Mouse (Mus musculus) fat pad, adult 2 months (tissue): ENCODE data around the gene Spata7.
A peak's percentile ranks its signal among the peaks of the same experiment; 100 is the strongest.

ENCODE experiments used
- DNase-seq: peaks from one replicate; pipeline ENCODE4 v3.0.0-alpha.2; 2011; ENCODE audit warnings: low read depth, low spot score; ENCODE audit errors: extremely low read depth

Spata7 gene

DNA sequence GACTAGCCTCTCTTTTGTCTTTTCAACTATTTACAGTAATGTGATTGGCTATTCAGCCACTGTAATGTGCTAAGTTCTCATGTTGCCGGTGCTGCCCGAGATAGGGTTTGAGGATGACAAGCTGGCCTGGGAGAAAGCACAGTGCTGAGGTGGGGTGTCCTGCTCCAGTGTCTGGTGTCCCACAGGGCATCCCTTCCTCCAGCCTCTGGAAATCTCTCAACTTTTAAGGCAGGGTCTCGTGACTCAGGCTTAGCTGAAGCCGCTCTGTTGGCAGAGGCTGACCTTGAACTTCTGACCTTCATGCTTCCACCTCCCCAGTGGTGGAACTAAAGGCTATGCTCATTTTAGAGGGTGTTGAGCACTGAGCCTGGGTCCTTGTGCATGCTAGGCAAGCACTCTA lies 42.5 kb downstream of the Spata7 start:
- DNase-seq = no peak

DNA sequence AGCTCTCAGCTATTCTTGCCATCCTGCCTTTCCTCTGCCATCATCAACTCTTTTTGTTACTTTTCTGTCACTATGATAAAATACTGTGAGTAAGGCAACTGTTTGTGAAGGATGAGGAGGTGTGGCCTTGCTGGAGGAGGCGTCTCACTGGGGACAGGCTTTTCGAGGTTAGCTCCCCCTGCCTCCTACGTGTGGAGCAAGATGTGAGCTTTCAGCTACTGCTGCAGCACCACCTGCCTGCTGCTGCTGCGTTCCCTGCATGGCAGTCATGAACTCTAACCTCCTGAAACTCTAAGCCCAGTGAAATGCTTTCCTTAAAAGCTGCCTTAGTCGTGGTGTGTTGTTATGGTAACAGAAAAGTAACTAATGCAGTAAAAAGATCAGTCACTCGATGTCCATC lies 45.9 kb downstream of the Spata7 start:
- DNase-seq = no peak

DNA sequence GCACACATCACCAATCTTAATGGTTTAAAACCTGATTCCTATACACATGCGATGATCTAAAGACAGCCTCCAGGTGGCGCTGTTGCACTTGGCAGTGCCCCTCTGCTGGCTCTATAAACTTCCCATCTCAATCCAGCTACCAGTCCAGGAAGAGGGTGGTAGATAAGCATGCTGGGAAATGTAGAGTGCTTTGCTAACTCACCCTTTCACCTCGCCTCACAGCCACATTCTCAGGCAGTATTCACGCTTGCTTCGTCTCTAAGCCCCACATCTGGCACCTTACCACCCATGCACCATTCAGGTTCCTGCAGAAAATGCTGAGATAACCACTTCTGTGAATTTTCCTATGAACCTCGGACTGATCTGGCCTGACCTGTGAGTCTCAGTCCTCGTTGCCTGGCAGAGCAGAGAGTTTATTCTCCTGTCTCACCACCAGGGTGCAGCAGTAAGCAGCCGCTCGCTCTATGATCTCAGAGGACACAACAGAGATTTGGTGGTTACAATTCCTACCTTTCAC lies 46.7 kb downstream of the Spata7 start:
- no peak for DNase-seq

DNA sequence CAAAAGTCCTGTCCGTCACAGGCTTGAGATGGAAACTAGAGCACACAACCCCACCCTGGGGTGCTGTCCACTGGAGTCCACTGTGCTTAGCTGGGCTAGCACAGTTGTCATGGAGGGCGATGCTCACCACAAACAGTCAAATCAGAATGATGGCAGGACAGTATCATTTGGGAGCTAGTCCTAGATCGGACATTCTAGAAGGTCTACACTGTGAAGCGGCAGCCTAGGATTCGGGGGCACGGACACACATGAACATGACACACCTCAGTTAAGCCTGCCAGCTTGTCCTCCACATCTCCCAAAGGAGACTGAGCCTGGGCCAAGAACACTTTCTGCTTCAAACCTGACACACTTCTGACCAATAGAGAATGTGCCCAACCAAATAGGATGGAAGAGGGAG lies 48.9 kb downstream of the Spata7 start:
- DNase-seq = no peak

DNA sequence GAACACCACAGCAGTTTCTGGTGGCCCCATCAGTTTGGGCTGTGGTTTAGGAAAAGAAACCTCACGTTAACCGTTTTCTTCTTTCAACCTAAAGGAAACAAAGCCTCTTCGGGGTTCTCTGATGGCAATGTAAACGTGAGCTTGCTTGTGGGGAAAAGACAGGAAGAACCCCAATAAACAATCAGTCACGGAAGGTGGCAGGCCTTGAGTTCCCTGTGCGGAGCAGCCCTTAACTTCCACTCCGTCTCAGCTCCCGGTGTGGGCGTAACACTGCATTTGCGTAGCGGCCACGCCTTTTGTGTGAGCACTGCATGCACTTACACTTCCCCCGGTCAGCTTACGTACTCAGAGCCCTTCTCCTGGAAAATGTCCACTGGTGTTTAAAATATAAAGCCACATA lies 49.4 kb downstream of the Spata7 start:
- DNase-seq = no peak

DNA sequence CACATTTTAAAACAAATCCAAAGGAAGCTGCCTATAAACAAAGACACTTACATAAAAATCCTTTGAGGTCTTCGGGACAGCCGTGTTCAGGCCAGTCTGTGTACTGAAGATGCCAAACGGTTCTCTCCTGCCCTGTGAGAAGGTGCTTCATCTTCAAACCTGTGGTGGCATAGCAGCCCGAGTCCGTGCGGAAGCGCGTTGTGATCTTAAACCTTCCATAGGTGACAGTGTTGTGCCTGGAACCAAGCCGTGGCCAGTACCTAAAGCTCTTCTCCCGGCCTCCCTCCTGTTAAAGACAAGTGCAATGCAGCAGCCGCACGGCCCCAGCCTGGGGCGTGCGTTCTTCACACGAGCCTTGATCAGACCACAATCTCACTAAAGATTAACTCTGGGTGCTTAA lies 51.9 kb downstream of the Spata7 start:
- no peak for DNase-seq

DNA sequence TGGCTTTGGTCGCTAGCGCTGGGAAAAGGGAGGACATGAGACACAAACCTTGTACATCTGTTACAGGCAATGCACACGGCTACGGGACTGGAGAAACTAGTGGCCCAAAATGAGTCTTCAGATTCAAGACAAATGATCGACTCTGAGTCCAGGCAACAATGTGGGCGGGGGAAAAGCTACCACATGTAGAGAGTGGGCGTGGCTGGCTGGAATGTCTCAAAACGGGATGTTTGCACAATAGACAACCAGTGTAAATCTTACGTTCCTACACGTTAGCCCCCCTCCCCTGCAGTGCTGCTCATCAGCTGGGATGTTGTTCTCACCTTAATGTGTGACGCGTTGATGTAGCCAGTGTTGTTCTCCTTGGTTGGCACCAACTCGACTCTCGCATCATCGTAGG lies 54.2 kb downstream of the Spata7 start:
- no peak for DNase-seq

DNA sequence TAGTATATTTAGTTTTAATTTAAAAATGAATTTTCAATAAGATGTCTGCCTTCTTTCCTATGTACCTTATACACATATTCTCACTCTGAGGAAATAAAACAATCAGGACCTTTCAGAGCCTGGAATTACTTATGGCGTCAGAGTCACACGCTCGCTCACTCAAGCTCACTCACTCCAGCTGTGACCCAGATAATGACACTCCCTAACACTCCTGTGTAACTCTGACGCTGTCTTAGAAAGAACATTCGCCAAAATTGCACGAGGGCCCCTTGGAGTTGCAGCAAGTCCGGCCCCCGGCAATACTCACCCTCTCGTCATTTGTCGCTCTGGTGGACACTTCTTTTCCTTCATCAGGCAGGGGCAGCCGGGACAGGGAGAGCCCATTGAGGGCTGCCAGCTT lies 55.2 kb downstream of the Spata7 start:
- no peak for DNase-seq

DNA sequence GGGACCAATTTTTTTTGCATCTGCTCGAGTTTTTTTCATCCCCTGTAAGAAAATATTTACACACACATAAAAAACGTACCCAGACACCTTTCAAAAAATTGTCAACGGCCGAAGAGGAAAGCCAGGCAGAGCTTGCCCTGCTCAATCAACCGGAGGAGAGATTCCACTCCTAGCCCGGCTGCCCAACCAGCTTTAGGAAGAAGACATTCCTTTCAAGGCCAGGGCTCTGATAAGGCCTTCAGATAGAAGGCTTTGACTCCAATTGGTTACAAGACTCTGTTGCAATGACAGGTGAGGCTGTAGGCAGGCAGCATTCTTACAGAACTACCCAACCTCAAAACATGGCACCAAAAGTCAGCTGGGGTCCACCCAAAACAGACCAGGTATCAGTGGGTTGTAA lies 55.6 kb downstream of the Spata7 start:
- DNase-seq = no peak

DNA sequence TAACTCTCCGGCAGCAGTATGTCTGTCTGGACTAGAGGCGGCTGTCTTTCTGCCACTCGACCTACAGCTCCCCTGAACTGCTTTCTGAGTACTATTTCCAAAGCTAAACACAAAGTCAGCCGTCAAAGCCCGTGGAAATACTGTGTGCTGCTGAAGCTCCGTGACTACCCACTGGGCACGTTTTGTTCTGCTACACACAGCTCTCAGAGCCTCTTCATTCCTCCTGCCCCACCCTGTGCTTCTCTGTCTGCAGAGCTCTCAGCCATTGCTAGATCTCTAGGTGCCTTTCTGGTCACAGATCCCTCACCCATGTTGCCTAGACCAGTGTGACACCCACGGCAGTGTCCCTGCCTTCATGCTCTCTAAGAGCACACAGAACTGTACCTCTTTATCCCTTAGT lies 62.3 kb downstream of the Spata7 start:
- DNase-seq = no peak

DNA sequence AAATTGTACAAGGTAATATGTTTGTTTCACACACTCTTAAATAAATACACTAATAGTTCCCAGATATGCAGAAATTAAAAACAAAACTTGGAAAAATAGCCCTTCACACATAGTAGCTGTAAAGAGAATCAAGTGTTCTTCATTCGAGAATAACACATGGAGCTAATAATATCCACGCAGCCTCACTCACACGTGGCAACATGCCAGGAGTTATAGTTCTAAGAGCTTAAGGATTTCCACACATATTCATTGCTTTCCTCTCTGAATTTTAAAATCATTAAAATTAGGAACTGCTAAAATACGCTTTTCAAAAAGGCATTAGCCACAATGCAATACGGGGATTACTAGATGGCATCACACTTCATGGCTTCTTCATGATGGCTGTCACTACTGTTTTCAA lies 69.2 kb downstream of the Spata7 start:
- DNase-seq = no peak

DNA sequence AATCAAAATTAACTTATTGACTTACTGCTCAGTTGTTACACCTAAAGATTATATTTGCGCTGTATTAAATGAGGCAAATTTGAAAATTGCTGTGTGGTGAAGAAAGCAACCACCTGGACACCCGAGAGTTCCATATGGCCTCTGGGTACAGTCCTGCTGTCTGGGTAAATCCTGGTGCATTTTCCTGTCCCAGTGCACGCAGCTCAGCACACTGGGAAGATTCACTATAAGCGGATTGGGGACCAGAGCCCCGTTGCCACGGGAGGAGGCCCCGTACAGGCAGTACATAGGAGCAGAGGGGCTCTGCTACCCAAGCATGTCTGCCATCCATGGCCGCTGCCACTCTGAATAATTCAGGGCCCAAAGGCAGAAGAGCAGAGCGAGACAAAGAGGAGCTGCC lies 73.6 kb downstream of the Spata7 start:
- DNase-seq = no peak

DNA sequence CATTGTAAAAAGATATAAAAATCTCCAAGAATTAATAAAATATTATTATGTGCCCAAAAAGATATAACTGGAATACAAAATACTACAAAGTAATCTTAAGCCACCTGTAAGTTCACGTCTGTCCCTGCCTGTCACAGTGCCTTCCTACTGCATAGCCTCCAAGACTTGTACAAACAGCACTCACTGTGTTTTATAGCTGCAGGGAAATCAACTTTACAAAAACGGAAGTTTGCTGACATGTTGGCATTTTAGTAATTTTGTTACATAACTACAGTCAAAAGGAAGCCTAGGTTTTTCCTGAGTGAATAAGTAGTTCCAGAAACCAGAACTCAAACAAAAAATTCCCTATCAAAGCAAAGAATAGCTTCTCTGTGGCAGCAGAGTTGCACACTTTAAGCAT lies 75.6 kb downstream of the Spata7 start:
- no peak for DNase-seq

DNA sequence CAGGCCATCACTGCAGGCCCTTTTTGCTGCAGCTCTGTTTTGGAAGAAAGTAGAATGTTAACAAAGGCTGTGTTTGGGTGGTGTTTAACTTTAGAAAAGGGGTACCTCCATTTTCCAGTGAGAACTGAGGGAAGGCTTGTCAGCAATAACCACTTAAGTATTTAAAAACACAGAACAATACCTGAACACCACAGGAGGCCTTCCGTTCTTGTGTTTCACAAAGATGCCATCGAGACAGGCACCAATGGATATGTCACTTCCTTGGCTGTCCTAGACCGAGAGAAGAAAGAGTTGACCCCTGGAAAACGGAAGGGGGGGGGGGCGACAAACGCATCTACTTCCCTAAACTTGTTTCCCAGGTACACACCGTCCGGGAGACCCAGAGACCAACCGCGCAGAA lies 76.0 kb downstream of the Spata7 start:
- no peak for DNase-seq

DNA sequence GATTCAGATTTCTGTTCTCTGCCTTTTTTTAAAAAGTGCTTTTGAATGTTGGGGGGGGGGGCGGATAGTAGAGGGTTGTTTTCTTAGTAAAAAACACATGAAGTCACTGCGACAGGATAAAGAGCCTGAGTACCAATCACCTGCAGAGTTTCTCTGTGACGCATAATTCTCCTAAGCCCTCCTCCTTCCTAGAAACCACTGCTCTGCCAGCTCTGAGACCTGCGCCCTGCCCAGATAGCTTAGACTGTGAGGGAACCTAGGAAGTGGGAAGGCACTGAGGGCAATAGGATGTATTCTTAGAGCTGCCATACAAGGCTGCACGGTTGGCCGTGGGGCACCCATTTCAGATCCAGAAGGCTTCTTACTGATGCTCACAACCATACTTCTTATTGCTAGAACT lies 84.9 kb downstream of the Spata7 start:
- no peak for DNase-seq

DNA sequence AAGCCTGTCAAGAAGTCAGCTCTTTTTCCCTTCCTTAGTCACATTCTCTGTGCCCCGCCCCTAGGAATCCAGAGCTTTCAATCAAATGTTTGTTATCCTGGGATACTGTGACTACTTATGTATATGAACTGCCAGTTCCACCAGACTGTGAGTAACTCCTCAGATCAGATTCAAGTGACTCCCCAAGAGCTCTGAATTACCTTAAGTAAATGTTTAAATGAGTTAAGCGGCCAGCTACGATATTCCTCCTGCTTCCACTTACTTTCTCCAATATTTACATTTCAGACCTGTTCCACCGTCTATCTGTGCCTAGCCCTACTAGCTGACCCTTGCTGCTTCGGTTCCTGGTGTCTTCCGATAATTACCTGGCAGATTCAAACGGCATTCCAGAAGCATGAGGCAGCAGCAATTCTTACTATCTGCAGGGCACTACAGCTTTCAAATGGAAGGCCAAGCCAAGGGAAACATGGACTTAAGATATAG lies 85.7 kb downstream of the Spata7 start:
- DNase-seq = peak; percentile 52

DNA sequence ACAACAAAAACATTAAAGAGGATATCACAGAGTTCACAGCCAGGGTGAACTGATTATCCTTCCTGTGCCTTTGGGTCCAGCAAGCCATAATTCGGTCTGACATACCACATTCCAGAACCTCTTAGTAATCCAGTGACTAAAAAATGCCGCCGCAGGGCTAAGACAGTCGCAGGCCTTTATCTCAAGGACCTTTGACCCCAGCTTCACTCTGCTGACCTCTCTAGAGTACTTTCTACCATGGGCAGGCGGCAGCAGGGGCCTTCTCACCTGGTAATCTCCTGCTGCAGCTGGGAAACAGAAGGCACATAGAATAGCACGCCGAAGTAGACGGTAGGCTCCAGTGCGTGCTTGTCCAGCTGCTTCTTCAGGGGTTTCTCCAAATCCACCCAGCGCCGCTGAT lies 86.8 kb downstream of the Spata7 start:
- DNase-seq = no peak

DNA sequence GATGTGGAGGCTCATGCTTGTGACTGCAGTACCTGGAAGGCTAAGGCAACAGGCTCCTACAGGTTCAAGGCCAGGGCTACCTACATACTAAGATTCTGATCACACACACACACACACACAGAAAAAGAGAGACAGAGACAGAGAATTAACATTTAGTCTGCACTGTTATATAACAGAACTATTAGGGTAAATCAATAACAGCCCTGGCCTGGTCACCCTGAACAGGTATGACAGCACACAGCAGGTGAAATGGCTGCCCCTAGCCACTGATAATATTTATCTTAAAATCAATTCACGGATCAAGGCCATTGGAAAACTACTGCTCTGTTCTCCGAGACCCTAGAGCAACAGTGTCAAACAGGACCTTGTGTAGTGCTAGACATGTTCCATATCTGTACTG lies 88.2 kb downstream of the Spata7 start:
- DNase-seq = no peak
